Mouse (Mus musculus) urinary bladder, postnatal 14 days (tissue): ENCODE measurements around the gene Ubxn1.

Experiments used
- DNase-seq: peaks from one replicate; pipeline ENCODE4 v3.0.0; 2021; ENCODE audit warnings: low spot score

Gene Ubxn1

DNA sequence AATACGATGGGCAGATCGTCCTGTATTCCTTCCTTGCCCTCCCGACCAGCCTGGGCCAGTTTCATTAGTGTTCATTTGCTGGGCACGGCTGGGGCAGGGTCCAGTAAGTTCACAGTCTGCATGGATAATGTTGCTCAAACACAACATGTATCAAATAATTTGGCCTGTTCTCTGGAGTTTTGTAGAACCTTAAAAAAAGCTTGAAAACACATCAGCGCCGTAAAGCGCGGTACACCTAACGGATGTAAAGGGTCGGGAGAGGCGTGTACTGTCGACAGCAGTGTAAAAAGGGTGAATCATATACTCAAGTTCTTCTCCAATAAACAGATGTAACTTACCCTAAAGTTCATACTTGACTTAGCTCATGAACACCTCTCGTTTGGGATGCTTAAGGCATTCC lies 27.3 kb downstream of the Ubxn1 start:
- DNase-seq: no peak

DNA sequence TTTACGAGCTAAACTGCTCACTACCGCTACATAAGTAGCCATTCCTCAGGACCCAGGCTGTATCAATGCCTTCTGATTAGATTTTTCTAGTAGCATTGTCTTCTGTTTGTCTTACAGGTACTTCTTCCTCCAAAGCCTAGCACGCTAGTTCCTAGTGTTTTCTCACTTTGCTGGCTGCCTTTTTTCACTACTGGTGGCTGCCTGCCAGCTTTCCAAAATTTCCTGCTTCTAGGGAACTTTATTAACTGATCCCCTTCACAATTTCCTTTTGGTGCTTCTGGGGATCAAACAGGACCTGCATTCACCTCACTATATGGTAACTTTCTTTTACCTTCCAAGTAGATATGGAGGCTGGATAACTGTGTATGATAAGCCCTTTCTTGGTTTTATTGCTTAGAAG lies 27.8 kb downstream of the Ubxn1 start:
- no peak for DNase-seq

DNA sequence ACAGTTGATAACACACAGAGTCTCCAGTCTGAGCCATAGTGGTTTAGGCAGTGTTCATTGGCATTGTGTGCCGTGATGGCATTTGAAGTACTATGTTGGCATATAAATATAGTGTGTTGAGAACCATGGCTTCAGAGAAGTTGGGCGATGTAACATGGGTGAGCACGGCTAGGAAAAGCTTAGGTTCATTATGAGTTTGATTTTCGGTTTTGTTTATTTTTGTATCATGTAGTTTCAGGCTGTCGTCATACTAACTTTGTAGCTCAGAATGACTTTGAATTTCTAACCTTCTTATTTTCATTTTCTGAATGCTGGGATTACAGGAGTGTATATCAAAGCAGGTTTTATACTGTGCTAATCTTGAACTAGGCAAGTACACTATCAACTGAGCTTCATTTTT lies 32.1 kb downstream of the Ubxn1 start:
- DNase-seq: no peak

DNA sequence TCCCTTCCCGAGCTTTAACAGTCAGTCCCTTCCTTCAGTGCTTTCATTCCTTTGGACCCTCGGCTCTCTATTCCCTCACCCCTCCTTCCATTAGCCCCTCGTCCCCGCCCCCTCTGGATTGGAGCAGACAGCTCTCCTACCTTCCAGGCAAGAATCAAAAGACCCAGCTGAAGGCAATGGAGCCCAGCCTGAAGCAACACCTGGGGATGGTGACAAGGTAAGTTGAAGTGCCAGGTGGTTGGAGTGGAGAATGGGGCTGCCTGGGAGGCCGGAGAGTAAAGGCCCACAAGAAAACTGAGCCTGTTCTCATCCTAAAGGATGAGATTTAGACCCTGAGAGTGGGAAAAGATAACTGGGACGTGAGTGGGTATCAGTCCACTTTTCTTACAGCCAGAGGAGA lies 37.2 kb downstream of the Ubxn1 start:
- DNase-seq: no peak

DNA sequence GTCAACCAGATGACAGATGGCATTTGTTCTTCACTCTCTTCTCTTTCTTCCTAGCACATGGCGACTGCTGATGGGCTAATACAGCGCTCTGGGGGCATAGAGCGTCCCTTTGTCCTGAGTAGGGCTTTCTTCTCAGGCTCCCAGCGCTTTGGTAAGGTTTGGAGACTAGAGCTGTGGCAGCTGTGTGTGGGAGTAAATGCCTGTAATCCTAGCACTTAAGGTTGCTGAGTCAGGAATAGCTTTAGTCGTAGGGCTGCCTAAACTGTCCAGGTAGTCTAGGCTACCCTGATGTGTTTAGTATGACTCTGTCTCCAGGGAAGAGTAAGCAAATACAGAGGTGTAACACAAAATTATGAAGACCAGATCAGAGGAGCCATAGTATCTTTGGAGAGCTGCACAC lies 40.5 kb downstream of the Ubxn1 start:
- DNase-seq: no peak

DNA sequence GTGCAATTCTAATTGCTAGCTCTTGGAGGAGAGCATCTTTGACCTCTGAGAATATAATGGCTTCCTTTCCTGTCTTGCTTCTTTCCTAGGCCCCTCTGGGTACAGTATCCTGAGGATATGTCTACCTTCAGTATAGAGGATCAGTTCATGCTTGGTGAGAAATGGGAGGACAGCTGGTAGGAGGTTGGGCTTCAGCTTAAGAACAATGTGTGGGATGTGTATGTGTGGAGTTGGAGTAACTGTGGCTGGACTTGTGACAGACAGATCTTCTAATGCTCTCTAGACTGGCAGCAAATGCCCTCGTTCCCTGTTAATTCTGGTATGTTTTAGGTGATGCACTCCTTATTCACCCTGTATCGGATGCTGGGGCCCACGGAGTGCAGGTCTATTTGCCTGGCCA lies 42.9 kb downstream of the Ubxn1 start:
- DNase-seq: no peak

DNA sequence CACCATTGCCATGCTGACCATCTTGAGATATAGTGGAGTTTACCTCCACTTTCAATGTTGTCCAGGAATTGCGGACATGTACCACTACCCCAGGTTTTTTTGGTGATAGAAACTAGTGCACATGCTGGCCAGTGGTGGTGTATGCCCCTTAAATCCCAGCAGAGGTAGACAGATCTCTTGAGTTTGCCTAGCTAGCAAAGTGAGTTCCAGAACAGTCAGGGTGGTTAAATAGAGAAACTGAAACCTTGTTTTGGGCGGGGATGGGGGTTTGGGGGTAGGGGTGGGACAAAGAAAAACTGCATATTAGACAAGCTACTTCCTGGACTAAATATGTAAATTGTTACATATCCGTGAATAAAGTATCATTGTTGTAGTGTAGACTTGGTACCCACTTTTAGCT lies 47.7 kb downstream of the Ubxn1 start:
- DNase-seq: no peak

DNA sequence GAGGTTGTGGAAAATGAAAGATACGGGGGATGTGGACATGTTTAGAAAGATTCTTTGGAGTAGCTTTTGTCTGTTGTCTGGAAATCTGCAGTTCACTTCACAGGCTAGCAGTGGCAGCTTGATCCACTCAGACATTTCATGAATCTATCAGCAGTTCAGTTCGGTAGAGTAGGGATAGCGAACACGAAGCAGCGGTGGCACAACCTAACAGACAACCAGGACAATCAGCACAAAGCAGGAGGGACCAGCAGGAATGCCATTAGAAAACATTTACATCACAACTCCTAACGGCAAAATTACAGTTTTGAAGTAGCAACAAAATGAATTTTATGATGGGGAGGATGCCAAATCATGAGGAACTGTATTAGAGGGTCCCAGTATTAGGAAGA lies 48.4 kb downstream of the Ubxn1 start:
- DNase-seq: no peak

DNA sequence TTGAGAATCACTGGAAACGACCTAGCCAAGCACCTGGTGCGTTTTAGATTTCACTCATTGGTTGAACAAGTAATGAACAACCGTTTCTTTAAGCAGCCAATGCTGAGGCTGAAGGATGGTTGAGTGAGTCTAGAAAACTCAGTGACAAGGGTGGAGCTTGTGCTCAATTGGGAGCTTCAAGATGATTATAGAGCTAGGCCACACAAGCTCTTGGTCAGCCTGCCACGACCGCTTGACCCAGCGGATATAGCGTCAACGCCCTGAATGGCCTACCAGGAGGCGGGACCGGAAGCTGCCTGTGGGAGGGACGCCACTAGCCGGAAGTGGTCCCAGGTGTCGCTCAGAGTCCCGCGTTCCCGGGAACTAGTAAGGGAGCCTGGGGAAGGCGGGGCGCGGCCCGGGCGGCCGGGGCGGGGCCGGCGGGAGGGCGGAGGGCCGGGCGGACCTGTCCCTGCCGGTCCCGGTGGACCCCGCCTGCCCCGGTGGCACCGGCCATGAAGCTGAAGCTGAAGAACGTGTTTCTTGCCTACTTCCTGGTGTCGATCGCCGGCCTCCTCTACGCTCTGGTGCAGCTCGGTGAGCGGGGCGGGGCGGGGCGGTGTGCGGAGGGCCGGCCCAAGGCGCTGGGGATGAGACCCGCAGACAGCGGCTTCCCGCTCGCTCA lies 48.9 kb downstream of the Ubxn1 start, which contains the start of gene B3gat3:
Gene B3gat3, plus strand, starts transcription at position 302 of the 664 bp plus-strand sequence.
- peak; percentile 96 for DNase-seq

DNA sequence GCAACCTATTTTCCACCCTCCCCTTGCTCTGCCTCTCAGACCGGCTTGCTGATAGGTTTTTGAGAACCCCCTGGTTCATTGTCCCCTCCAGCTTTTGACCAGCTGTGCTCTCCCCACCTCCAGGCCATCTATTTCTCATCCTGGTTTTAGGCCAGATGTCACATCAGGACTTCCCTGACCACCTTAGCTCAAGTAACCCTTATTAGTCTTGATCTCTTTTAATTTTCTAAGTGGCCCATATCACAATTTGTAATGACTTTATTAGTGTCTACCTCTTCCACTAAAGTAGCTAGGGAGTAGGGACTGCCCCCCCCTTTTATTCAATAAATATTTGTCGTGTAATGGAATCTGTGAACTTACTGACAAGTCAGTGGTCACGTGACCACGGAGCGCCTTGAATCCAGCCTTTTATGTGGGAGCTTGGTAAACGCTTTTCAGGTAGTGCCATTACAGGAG lies 49.6 kb downstream of the Ubxn1 start:
- no peak for DNase-seq

DNA sequence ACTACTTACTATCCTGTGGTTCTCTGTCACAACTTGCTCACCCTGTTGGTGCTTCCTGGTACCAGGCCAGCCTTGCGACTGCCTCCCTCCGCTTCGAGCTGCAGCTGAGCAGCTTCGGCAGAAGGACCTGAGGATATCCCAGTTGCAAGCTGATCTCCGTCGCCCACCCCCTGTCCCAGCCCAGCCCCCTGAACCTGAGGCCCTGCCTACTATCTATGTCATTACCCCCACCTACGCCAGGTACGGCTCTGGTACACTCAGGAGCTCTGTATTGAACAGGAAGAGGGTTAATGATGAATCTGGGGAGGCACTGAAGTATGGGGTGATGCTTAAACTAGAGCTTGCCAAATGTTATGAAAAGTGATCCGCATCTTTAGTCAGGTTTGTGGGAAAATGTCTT lies 50.4 kb downstream of the Ubxn1 start:
- DNase-seq: no peak
